Mouse (Mus musculus): ENCODE results near the gene Ccdc173.

The Ccdc173 gene

GRCm38 (mm10) chr2:69778836-69779177 is 10.6 kb downstream of the Ccdc173 start:
- peak in 1 of 2 experiments; percentile 29 for DNase-seq

GRCm38 (mm10) chr2:69777985-69778835 is 11.2 kb downstream of the Ccdc173 start:
- DNase-seq, result peak; percentile 34 to 42

- DNase-seq, result no peak
Observed at GRCm38 (mm10) chr2:69773331-69773730, 16.0 kb downstream of the Ccdc173 start.

- DNase-seq, result no peak
Observed at GRCm38 (mm10) chr2:69764716-69765115, 24.7 kb downstream of the Ccdc173 start.

- no peak for DNase-seq
Observed at GRCm38 (mm10) chr2:69763340-69763739, 26.0 kb downstream of the Ccdc173 start.

GRCm38 (mm10) chr2:69760980-69761379 is 28.4 kb downstream of the Ccdc173 start:
- no peak for DNase-seq

GRCm38 (mm10) chr2:69745091-69745490 is 44.3 kb downstream of the Ccdc173 start:
- DNase-seq, result no peak

- DNase-seq, result no peak
Observed at GRCm38 (mm10) chr2:69723519-69723825, 65.9 kb downstream of the Ccdc173 start.

GRCm38 (mm10) chr2:69722650-69723518 is 66.5 kb downstream of the Ccdc173 start:
- peak; percentile 76 to 81 for DNase-seq

- no peak for DNase-seq
Observed at GRCm38 (mm10) chr2:69722273-69722649, 67.1 kb downstream of the Ccdc173 start, which contains the start of gene Ppig. Gene Ppig (plus strand): TSS chr2:69722545.

- no peak for DNase-seq
Observed at GRCm38 (mm10) chr2:69719121-69719520, 70.3 kb downstream of the Ccdc173 start.

- no peak for DNase-seq
Observed at GRCm38 (mm10) chr2:69716483-69716882, 72.9 kb downstream of the Ccdc173 start.

- no peak for DNase-seq
Observed at GRCm38 (mm10) chr2:69714126-69714525, 75.2 kb downstream of the Ccdc173 start.

GRCm38 (mm10) chr2:69713626-69714014 is 75.8 kb downstream of the Ccdc173 start:
- no peak for DNase-seq

GRCm38 (mm10) chr2:69712981-69713625 is 76.3 kb downstream of the Ccdc173 start, which contains the start of gene Fastkd1:
Gene Fastkd1 (minus strand): TSS chr2:69713516.
- peak; percentile 66 to 79 for DNase-seq

- no peak for DNase-seq
Observed at GRCm38 (mm10) chr2:69712171-69712570, 77.2 kb downstream of the Ccdc173 start.
